Mouse (Mus musculus) cerebellum, postnatal 10 days (tissue): ENCODE results near the gene Mrpl37.

Source experiments
- DNase-seq, 2 experiments: peaks; one replicate each; pipeline ENCODE4 v3.0.0; 2021; ENCODE audit warnings: mixed read lengths in 2 of 2

Mrpl37 gene

DNA sequence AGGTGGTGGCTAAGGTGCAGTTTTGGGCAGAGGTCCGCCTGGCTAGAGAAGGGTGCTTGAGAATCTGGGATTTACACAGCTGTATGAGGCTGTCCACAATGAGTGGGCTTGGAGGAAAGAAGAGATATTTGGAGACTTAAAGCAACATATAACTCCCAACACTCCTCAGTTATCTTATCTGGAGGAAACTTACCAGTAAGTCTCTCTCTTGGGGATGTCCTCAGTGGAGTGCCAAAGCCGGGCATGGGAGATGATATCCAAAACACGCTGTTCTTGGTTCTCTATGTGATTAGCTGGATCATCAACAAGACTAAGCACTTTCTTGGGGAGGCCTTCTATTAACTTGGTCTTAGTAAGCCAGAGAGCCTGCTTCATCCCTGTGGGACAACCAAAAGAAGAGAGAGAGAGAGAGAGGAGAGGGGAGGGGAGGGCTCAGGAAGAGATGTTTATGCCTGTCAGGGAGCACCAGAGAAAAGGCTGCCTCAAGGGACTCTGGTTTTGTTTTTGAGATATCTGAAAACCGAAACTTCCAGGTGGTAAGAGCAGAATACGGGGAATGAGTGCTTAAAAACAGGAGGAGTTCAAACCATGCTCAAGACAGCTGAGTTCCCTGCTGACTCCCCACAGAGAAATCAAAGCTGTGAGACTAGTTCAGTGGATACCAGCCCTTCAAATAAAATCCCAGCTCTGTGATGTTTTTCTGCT lies 2.1 kb downstream of the Mrpl37 start:
- DNase-seq: no peak

GRCm38 (mm10) chr4:107063214-107063613 lies 3.5 kb downstream of the Mrpl37 start:
- no peak for DNase-seq

DNA sequence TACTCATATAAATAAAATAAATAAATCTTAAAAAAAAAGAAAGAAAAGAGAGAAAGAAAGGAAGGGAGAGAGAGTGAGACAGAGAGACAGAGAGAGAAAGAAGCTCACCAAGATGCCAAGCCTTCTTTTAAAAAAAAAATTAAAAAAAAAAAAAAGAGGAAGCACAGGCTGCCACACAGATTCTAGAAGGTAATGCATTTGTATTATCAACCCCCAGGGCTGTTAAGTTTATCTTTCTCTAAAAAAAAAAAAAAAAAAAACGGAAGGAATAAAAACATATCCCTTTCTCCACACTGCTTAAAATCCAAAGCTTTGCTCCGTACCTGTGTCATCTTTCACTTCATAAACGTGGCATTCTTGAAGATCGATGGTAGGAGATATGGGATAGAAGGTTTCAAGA lies 5.1 kb downstream of the Mrpl37 start:
- no peak for DNase-seq

DNA sequence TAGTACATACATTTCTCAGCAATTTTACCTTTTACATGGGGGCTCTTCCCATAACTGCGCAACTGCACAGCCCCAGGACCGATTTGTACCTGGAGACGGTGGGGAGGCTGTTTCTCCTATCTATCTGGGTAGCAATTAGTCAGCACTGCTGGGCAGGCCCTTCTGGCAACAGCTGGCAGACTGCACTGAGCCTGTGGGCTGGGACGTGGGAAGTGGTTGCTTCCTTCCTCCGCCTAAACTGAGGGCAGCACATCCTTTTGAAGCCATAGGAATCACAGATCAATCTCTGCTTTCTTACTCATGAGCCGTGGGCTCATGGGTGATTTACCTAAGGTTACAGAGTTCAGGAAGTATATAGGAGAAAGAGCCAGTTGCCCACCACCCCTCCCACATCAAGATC lies 7.9 kb downstream of the Mrpl37 start:
- DNase-seq: no peak

DNA sequence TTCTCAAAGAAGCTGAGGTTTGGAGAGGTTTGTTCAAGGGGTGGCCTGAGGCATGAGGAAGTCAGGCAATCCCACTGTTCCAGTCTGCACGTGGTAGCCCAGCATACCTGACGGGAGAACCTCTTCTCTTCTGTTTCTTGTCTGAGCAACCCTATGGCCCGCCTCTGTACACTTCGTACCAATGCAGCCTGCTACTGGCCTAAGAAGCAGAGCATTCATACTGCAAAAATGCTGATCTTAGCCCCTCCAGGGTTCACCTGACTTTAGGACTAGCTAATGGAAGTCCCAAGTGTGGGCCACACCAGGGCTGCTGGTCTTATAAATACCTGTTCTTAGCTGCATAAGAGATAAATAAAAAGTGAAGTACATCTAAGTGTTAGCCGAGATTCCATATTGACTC lies 8.3 kb downstream of the Mrpl37 start:
- no peak for DNase-seq

DNA sequence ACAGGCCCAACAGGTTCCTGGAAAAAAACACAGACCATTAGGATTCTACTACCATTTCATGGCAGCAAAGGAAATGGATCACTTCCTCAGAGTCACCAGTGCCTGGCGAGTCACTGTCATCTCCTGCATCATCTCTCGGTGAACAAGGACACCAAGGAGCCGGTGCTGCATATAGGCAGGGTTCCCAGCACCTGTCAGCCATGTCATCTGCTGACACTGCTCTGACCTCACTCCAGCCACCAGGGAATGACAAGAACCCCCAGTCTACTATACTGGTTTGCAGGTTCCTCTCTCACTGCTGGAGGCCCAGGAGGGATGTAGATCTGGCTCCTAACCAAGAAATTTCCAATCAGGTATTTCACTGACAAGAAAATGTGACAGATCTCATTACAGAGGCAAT lies 10.6 kb downstream of the Mrpl37 start:
- DNase-seq: no peak

- DNase-seq: no peak
Measured at GRCm38 (mm10) chr4:107052962-107053553, 13.6 kb downstream of the Mrpl37 start.

- no peak for DNase-seq
Measured at GRCm38 (mm10) chr4:107051889-107052288, 14.8 kb downstream of the Mrpl37 start.

- peak; percentile 96 to 98 for DNase-seq
Measured at GRCm38 (mm10) chr4:107048568-107049162, 18.0 kb downstream of the Mrpl37 start.

- peak; percentile 55 to 71 for DNase-seq
Measured at GRCm38 (mm10) chr4:107047806-107048205, 18.9 kb downstream of the Mrpl37 start.

GRCm38 (mm10) chr4:107045188-107045587 lies 21.5 kb downstream of the Mrpl37 start:
- peak in 1 of 2 experiments; percentile 51 for DNase-seq

DNA sequence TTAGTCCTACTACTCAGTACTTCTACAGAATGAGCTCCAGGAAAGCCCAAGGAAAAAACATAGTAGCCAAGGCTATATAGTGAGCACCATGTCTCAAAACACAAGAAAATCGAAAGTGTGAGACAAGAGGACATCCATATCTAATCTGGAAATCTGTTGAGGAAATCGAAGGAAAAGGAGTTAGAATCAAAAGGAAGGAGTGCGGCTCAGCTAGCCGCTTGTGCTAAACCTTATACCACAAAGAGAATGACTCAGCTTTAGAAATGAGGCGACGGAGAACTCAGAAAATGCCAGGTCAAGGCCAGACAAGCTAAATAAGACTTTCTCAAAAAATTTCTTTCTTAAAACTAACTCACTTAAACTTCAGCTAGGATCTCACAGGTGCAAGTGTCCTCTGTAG lies 24.4 kb downstream of the Mrpl37 start:
- DNase-seq: no peak

GRCm38 (mm10) chr4:107039270-107039669 lies 27.4 kb downstream of the Mrpl37 start:
- peak; percentile 58 to 69 for DNase-seq

- DNase-seq: no peak
Measured at GRCm38 (mm10) chr4:107038303-107038702, 28.4 kb downstream of the Mrpl37 start.

GRCm38 (mm10) chr4:107036985-107037384 lies 29.7 kb downstream of the Mrpl37 start:
- no peak for DNase-seq

DNA sequence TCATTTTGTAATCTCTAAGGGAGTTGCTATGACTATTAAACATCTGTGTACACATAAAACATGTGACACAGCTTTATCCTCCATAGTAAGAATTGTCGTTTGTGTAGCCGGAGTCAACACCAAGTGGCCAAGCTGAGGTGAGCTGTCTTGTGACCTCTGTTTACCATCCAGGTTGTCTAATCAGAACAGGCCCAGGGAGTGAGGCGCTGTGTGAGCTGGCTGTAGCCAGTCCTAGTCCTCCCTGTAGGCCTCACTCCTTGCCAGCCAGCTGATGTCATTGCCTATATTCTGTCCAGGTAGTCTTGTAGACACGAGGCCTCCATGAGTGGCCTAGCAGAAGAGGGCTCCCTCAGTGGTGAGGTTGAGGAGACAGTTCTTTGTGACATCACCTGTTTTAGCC lies 31.0 kb downstream of the Mrpl37 start:
- DNase-seq: no peak

DNA sequence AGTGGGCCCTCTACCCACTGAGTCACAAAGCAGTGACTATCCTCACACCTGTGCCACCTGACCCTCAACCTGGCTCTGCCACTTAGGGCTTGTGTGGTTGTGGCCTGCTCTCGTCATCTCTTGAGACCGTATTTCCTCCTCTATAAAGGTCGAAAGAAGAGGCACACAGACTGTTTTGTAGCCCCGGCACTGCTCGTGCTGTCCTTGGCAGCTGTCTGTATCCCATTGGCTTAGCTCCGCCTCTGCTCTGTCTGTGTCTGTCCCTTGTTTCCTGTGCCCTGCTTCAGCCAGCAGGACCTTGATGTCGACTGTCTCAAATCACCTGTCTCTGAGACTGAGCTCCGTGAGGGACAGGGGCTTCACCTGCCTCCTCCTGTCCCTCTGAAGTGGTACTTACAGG lies 40.2 kb downstream of the Mrpl37 start:
- DNase-seq: no peak

GRCm38 (mm10) chr4:107025369-107025768 lies 41.3 kb downstream of the Mrpl37 start:
- DNase-seq: no peak

DNA sequence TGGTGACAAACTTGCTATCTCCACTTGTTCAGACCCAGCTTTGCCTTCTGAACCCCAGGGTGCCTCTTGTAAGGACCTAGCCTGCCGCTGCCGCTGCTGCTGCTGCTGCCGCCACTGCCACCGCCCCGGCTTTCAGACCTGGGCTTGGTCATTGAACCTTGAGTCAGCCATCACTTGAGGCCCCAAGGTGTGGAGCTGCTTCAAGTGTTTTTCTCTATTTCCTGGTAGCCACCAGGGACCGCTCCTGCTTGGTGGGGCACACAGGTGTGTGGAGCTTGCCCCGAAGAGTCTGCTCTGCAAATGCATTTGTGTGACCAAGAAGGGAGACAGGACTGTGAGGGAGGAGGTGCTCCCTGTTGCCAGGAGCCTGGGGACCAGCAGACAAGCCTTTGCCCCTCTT lies 41.8 kb downstream of the Mrpl37 start:
- no peak for DNase-seq

DNA sequence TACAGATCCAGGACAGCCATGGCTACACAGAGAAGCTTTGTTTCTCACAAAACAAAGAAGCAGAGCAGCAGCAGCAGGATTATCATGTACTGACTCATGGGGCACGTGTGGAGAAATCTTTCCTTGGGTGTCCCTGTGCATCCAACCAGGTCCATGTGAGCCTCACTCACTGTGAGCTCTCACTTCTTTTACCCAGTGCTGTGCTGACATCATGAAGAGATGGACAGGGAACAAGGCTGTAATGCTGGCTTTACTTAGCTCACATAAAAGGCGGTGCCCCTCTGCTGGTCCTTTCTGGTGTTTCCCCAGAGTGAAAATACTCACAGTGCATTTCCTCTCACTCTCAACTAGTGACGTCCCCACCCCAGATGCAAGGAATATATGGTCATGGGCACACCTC lies 45.2 kb downstream of the Mrpl37 start:
- no peak for DNase-seq

DNA sequence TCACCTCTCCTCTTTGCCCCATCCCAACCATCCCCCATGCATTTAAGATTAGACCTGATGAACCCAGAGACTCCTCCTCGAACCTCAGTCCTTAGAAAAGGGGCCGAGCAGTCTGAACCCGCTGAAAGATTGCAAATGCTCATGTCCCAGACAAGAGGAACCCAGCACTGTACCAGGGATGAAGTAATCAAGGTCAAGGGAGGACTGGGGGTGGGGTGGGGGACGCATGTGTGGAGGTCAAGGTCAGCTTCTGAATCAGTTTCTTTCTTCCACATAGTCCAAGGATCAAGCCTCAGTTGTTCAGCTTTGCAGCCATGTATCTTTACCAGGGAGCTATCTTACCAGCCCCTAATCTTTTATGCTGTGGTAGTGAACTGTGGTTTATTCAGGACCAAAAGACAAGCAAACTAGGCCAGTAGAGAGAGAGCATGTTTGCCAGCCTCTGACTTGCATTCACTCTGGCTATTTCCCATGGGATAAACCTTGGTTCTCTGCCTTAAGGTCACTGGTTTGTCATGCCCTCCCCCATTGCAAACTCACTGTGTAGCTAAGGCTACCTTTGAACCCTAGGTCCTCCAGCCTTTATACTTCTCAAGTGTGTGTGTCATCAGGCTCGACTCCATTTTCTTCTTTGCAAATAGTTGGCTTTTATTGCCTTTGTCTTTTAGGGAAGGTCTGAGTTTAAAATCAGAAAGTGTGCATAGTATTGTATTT lies 46.2 kb downstream of the Mrpl37 start:
- no peak for DNase-seq

DNA sequence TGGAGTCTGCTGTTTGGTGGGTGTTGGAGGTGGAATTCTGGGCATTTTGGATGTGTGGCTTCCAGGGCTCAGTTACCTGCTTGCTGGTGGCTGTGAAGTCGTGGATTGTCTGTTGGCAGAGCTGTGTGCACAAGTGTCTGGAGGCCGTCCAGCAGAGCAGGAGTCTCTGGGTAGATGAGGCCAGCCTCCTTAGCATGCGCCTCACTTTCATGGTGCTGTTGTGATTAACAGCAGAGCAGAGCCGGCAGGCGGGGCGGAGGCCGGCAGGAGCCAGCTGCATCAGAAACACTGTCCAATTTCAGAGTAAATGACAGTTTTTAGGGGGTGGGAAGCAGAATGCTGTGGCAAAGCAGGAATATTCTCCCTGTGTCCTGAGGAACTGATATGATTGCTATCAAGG lies 47.6 kb downstream of the Mrpl37 start:
- peak; percentile 75 to 80 for DNase-seq

DNA sequence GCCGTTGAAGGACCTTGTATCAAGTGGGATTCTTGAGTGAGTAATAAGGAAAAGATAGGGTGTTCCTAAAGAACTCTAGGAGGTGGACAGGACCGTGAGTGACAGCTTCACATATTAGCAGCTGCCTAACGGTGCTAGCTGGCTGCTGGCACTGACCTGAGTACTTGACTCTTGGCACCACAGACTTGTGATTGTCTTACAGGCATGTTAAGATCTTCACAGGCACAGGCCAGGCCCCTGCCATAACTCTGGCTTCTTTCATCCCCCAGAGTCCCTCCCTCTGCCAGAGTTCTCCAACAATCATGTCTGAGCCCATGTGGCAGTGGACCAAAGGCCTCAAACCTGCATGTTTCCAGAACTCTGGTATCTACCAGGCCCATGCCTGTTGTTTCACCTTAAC lies 48.1 kb downstream of the Mrpl37 start:
- DNase-seq: peak in 1 of 2 experiments; percentile 47

DNA sequence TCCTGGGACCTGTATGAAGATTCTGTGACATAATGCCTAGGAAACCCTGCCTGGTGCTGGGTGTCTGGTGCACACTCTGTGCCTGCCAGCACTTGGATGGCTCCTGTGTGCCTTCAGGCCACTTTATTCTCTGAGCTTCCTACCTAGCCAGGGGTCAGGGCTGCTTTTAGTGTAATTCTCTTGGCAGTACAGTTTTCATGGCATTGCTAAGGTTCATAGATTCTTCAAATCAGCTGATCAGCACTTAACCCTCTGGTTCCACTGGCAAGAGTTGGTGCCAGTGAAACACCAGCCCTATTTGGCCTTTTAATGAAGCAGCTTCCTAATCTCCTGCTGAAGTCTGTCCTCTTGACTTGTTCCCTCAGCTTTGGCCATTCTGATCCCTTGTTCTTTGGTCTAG lies 49.4 kb downstream of the Mrpl37 start:
- no peak for DNase-seq
